Mouse (Mus musculus) forebrain, embryonic 10.5 days (tissue): ENCODE results near the gene Cers5. TPM values are rescaled to one million over a fixed set of nuclear protein-coding genes. Genes with fewer than 3 reads are reported as not detected.

Experiments
- DNase-seq: peaks from one replicate; pipeline ENCODE4 v3.0.0-alpha.2; 2017; ENCODE audit warnings: low spot score; ENCODE audit errors: extremely low spot score
- H3K27ac ChIP-seq: fragments of 300-500 bp; sonication (generic); 2 replicates; pipeline ENCODE4 v1.5.1; 2016; ENCODE audit warnings: mild to moderate bottlenecking
- H3K27me3 ChIP-seq: fragments of 300-500 bp; sonication (generic); 2 replicates; pipeline ENCODE4 v1.6.1; 2016; ENCODE audit warnings: mild to moderate bottlenecking; ENCODE audit not compliant: poor library complexity, severe bottlenecking
- H3K36me3 ChIP-seq: fragments of 300-500 bp; sonication (generic); replicated peaks from 2 replicates; pipeline ENCODE4 v1.6.1; 2016; ENCODE audit warnings: mild to moderate bottlenecking, moderate library complexity
- H3K4me1 ChIP-seq: fragments of 300-500 bp; sonication (generic); 2 replicates; pipeline ENCODE4 v1.6.1; 2016
- H3K4me3 ChIP-seq: fragments of 300-500 bp; sonication (generic); 2 replicates; pipeline ENCODE4 v1.5.1; 2016; ENCODE audit warnings: mild to moderate bottlenecking, moderate library complexity
- H3K9me3 ChIP-seq: fragments of 300-500 bp; sonication (generic); 2 replicates; pipeline ENCODE4 v1.6.1; 2016; ENCODE audit warnings: mild to moderate bottlenecking, moderate library complexity
- WGBS: fragments of 180-500 bp; shearing (Covaris S2); methylation state at CpG from one replicate; pipeline ENCODE4 v1.1.7; 2016; 5-methylcytosine and 5-hydroxymethylcytosine counted together
- polyA plus RNA-seq: library from polyadenylated mRNA; unstranded; fragments of >200 nt; fragmentation: Nextera tagmentation; extraction: Ambion mirVana; gene quantifications from 2 replicates; pipeline ENCODE4 v1.2.1, GENCODE M21; 2016

Cers5 gene
- polyA plus RNA-seq, 1 experiment from 2014 or later: 59.5 TPM

DNA sequence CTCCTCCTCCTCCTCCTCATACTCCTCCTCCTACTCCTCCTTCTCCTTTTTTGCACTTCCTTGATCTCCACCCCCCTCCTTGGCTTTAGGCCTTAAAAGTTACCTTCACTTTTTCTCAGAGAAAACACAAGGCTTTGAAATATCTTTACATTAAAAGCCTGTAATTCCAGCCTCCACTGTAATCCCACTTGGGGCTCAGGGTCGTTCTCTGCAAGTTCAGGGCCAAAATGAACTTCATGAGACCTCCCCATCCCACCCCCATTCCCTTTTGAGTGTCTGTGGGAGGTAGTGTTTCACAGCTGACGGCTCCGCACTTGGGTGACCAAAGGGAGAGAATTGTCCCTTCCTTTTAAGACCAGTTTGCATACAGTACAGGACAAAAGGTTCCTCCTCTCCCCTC, 240 bp upstream of the Cers5 start:
- Histone ChIP-seq H3K4me3 (peak overlapping the region; percentile 93), H3K9me3 (no peaks in the 10 kb centered on the region), H3K27ac (peak overlapping the region; percentile 97), H3K4me1 (peaks cover 29% of the 10 kb centered on the region), H3K36me3 (peaks cover 4% of the 10 kb centered on the region; the same call in 1 of the 2 replicates), H3K27me3 (no peaks in the 10 kb centered on the region)
- no peak for DNase-seq
- WGBS: 35% methylated on average over 3 of the region's 3 CpGs

DNA sequence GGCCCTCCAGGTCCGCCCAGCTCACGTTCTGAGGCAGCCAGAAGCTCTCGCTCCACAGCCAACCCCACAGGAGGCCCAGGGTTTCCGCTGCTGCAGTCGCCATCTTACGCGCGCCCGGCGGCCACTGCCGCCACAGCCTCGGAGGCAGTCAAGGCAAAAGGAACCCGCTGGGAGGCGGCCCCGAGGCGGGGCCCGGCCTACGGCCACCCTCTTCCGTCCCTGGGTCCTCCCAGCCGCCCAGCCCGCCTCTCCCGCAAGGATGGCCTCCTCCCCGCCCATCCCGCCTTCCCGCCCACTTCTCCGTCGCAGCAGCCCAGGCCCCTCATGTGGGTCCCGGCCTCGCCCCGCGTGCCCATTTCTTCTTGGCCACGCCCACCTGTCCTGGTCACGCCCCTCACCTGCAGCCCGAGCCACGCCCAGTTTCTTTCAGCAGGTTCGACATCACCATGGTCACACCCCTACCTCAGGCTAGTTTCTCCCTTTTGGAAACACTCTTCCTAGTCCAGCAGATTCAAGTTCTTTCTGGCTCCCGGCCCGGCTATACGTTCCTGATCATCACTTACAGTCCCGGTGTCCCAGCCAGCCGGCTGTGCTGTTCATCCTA, 306 bp downstream of the Cers5 start:
- H3K27me3 ChIP-seq: no peaks in the 10 kb centered on the region
- WGBS: under 1% methylated on average over 41 of the region's 41 CpGs
- H3K36me3 ChIP-seq: 0 out of 2 replicates have a peak, but pooled peaks cover 5% of the 10 kb centered on the region
- peaks cover 29% of the 10 kb centered on the region for H3K4me1 ChIP-seq
- peak overlapping the region; percentile 97 for H3K27ac ChIP-seq
- H3K9me3 ChIP-seq: no peaks in the 10 kb centered on the region
- DNase-seq: peak; percentile 91
- peak overlapping the region; percentile 93 for H3K4me3 ChIP-seq

DNA sequence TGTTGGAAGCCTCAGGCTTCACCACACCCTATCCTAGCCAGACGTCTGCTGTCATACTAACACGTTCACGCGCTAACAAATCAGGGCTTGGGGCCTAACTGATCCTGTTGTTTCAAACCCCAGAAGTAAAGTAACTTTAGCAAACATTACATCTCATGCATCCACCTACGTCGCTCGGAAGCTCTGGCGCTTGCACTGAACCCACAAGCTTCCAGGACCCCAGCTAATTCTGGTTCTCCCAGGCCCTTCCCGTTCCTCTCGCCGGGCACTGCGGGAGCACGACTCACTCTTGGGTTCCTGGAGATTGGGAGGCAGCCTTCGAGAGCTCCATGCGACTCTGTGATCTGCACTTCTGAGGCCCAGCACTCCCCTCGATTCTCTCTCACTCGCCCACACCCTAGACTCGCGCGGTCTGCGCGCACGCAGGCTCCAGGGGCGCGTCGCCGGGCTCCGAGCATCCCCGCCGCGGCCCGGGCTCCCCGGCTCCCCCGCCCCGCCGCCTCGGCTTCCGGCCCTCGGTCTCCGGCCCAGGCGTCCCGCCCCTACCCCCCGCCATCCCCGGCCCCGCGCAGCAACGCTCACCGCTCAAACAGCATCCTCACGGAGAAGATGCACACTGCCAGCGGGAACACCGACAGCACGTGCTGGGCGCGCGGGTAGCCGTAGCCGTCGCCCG, 946 bp downstream of the Cers5 start:
- H3K4me3 ChIP-seq: peak overlapping the region; percentile 93
- peak; percentile 49 for DNase-seq
- no peaks in the 10 kb centered on the region for H3K27me3 ChIP-seq
- under 1% methylated on average over 59 of the region's 59 CpGs for WGBS
- H3K9me3 ChIP-seq: no peaks in the 10 kb centered on the region
- peaks cover 29% of the 10 kb centered on the region for H3K4me1 ChIP-seq
- H3K36me3 ChIP-seq: peaks cover 10% of the 10 kb centered on the region
- peak overlapping the region; percentile 97 for H3K27ac ChIP-seq

DNA sequence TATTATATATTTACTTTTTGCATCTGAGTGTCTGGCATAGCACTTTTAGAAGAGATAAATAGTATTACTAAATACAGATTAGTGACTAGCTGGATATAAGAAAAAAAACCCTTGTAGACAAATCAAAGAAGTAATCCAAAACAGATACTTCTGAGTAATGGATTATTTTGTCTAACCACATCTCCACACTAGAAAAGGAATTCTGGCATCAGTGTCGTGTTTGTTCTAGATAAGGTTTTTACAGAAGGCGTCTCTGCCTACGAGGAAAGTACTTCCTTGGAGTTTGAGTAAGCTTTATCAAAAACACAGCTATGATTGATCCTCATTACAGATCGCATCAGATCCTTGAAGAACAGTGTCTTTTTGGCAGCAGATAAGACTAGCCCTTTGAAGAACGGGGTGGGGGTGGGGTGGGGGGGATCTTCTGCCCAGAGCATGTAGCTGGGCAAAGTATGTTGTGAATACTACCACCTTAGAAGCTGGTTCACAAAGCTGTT, 1.6 kb downstream of the Cers5 start:
- WGBS: 47% methylated on average over 5 of the region's 5 CpGs
- Histone ChIP-seq H3K27ac (peak overlapping the region; percentile 97), H3K4me1 (peaks cover 29% of the 10 kb centered on the region), H3K27me3 (no peaks in the 10 kb centered on the region), H3K9me3 (no peaks in the 10 kb centered on the region), H3K4me3 (peak overlapping the region; percentile 93), H3K36me3 (peaks cover 17% of the 10 kb centered on the region)
- DNase-seq: no peak

DNA sequence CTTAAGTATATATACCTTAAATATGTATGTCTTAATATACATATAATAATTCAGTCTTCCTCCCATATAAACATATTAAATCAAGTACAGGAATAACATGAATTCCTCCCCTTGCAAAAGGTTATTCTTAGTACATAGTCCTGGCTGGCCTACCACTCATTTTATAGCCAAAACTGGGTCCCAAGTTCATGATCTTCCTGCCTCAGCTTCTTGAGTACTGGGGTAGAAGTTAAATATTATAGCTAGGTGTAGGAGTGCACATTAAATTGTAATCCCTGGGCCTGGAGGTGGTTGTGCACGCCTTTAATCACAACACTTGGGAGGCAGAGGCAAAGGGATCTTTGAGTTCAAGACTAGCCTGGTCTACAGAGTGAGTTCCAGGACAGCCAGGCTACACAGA, 3.9 kb downstream of the Cers5 start:
- 93% methylated on average over 1 of the region's 1 CpGs for WGBS
- H3K4me1 ChIP-seq: peaks cover 29% of the 10 kb centered on the region
- no peaks in the 10 kb centered on the region for H3K27me3 ChIP-seq
- H3K4me3 ChIP-seq: no peak overlapping the region
- no peak for DNase-seq
- peaks cover 35% of the 10 kb centered on the region for H3K36me3 ChIP-seq
- H3K27ac ChIP-seq: no peak overlapping the region
- H3K9me3 ChIP-seq: no peaks in the 10 kb centered on the region

DNA sequence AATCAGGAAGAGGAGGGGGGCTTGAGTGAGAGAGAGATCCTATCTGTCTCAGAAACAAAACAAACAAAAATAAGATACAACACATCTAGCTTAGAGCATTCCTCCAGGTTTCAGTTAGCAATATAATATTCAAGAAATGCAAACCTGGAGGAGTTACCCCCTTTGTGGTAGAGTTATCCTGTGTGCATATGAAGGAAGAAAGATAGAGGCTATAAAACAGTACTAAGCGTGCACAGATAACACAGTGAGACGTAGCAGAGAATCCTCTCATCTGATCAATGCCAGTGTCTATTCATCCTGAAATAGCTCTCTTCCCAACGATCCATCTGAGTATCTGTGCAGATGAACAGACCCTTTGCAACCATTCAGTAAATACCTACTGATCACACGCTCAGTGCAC, 5.2 kb downstream of the Cers5 start:
- DNase-seq: no peak
- no peak overlapping the region for H3K4me3 ChIP-seq
- H3K4me1 ChIP-seq: peaks cover 22% of the 10 kb centered on the region
- 91% methylated on average over 4 of the region's 4 CpGs for WGBS
- peaks cover 45% of the 10 kb centered on the region for H3K36me3 ChIP-seq
- no peaks in the 10 kb centered on the region for H3K27me3 ChIP-seq
- no peaks in the 10 kb centered on the region for H3K9me3 ChIP-seq
- H3K27ac ChIP-seq: no peak overlapping the region

DNA sequence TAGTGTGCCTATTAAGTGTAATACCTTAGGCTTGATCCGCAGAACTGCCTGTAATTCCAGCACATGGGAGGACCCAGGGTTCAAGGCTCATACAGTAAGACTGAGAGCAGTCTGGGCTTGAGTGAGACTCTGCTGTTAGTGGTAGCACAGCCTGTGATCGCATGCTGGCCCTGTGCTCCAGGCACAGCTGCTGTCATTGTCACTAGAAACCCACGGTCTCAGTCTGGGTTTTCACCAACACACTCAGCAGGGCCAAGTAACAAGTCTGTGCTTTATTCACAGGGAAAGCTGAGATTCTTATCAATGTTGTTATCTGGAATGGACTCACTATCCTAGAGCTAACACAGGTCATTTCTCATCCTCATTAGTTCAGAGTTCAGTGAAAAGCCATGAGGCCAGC, 18.5 kb downstream of the Cers5 start:
- no peak for DNase-seq
- H3K9me3 ChIP-seq: no peaks in the 10 kb centered on the region
- WGBS: 87% methylated on average over 3 of the region's 3 CpGs
- no peaks in the 10 kb centered on the region for H3K4me1 ChIP-seq
- H3K4me3 ChIP-seq: no peak overlapping the region
- H3K36me3 ChIP-seq: peaks cover 22% of the 10 kb centered on the region
- no peak overlapping the region for H3K27ac ChIP-seq
- H3K27me3 ChIP-seq: no peaks in the 10 kb centered on the region

DNA sequence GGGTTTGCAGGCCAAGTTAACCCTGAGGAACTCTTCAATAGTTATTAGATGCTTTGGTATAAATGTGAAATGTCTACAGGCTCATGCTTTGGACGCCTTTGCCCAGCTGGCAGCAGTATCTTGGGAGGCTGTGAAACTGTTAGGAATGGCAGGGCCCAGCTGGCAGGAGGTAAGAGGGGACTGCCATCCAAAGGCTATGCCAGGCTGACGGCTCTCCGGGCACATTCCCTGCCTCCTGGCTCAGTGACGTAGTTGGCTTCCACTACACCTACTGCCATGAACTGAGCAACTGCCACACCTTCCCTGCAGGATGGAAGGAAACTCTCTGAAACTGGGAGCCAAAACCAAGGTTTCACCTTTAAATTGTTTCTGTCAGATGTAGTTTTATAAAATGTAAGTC, 32.5 kb downstream of the Cers5 start:
- DNase-seq: no peak
- peaks cover 98% of the 10 kb centered on the region for H3K36me3 ChIP-seq

DNA sequence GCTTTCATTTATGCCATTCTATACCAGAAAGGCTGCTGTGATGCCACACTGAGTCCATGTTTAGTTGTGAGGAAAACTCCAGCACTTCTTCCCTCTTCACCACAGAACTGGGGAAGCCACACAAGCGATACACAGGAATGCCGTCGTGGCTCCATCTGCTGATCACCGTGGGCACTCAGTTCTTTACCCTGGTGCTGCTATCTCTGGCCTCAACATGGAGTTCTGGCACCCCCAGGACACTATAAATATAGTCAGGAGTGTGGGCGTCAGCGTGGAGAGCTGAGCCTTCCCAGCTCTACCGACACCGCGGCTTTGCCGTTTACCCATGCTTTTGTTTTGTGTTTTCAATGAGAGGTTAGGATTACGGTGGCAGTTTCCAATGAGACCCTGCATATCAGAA, 36.0 kb downstream of the Cers5 start:
- Histone ChIP-seq H3K27me3 (no peaks in the 10 kb centered on the region), H3K36me3 (peaks cover 100% of the 10 kb centered on the region), H3K4me1 (no peaks in the 10 kb centered on the region), H3K27ac (no peak overlapping the region), H3K4me3 (no peak overlapping the region), H3K9me3 (no peaks in the 10 kb centered on the region)
- 91% methylated on average over 11 of the region's 11 CpGs for WGBS
- no peak for DNase-seq

More for the DNA sequence above, 32.5 kb downstream of the Cers5 start:
- H3K4me1 ChIP-seq: no peaks in the 10 kb centered on the region
- H3K4me3 ChIP-seq: no peak overlapping the region
- no peaks in the 10 kb centered on the region for H3K27me3 ChIP-seq
- H3K9me3 ChIP-seq: no peaks in the 10 kb centered on the region
- 98% methylated on average over 4 of the region's 4 CpGs for WGBS
- no peak overlapping the region for H3K27ac ChIP-seq

DNA sequence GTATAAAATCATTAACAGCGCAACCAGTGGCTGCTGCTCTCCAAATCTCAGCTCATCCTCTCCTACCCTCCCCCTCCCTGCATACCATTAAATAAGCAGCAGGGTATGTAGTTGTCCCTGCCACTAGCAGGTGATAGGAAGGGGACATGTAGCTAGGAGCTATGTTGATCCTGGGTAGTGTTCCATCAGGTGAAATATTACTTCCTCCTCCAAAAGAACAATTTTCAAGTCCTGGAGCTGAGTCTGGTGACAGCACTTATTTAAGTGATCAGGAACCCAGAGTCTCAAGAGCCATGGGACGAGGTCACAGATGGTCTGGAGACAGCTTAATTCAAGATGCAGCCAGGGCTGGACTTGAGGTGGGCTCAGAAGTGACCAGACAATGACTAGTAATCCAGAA, 37.1 kb downstream of the Cers5 start:
- no peak overlapping the region for H3K4me3 ChIP-seq
- H3K27ac ChIP-seq: no peak overlapping the region
- 90% methylated on average over 2 of the region's 2 CpGs for WGBS
- no peaks in the 10 kb centered on the region for H3K9me3 ChIP-seq
- no peak for DNase-seq
- peaks cover 98% of the 10 kb centered on the region for H3K36me3 ChIP-seq
- H3K4me1 ChIP-seq: no peaks in the 10 kb centered on the region
- H3K27me3 ChIP-seq: no peaks in the 10 kb centered on the region

DNA sequence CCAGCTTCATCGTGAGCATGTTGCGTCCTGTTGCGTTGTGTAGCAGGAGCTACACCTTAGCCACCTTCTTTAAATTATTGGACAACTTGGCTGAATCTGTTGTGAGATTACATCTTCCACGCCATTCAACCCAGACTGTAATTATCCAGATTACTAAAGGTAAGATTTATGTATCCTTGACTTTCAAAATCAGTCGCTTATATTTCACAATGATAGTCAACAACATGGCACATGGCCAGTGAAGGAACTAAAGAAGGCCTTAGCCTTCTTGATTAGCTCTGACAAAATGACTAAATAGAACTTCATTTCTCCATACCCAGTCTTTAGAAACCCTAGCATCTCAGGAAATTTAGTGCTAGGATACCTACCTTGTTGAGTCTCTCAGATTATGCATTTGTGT, 39.5 kb downstream of the Cers5 start:
- Histone ChIP-seq H3K36me3 (peaks cover 97% of the 10 kb centered on the region), H3K27ac (no peak overlapping the region), H3K4me1 (no peaks in the 10 kb centered on the region), H3K4me3 (no peak overlapping the region), H3K27me3 (no peaks in the 10 kb centered on the region), H3K9me3 (peaks cover 7% of the 10 kb centered on the region)
- WGBS: 98% methylated on average over 5 of the region's 5 CpGs
- no peak for DNase-seq

DNA sequence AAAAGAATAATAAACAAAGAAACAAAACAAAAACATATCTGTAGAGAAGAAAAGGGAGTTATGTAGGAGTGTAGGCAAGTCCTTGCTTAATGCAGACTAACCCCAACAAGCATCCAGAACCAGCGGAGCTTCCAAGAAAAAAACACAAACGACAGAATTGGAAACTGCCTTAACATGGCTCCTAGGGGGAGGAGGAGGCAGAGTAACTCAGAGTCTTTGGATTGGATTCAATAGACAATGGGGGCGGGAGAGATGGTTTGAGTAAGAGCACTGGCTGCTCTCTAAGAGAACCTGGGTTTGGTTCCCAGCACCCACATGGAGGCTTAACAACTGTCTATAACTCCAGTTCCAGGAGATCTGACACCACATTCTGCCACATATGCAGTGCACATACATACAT, 41.0 kb downstream of the Cers5 start:
- Histone ChIP-seq H3K9me3 (peaks cover 7% of the 10 kb centered on the region), H3K27ac (no peak overlapping the region), H3K36me3 (peaks cover 91% of the 10 kb centered on the region), H3K4me1 (peaks cover 2% of the 10 kb centered on the region), H3K4me3 (no peak overlapping the region), H3K27me3 (no peaks in the 10 kb centered on the region)
- no peak for DNase-seq
- 87% methylated on average over 3 of the region's 3 CpGs for WGBS

DNA sequence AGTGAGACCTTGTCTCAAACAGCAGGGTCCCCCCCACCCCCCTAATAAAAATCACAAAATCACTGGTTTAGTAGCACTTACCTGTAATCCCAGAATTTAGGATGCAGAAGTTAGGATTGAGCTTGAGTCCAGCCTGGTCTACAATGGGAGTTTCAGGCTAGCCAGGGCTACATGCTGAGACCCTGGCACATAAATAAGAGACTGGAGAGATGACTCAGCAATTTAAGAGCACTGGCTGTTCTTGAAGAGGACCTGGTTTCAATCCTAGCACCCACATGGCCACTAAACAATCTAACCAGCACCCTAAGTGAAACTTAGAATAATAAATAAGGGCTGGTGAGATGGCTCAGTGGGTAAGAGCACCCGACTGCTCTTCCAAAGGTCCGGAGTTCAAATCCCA, 41.5 kb downstream of the Cers5 start:
- H3K9me3 ChIP-seq: peaks cover 7% of the 10 kb centered on the region
- DNase-seq: no peak
- no peak overlapping the region for H3K27ac ChIP-seq
- H3K36me3 ChIP-seq: peaks cover 86% of the 10 kb centered on the region
- peaks cover 7% of the 10 kb centered on the region for H3K4me1 ChIP-seq
- no peaks in the 10 kb centered on the region for H3K27me3 ChIP-seq
- H3K4me3 ChIP-seq: no peak overlapping the region
- WGBS: 98% methylated on average over 2 of the region's 2 CpGs
